Mouse (Mus musculus): ENCODE results near the gene Ptpra. TPM values are rescaled to one million over a fixed set of nuclear protein-coding genes. Genes with fewer than 3 reads are reported as not detected.
"Not testable (repeated sequence)": the region's sequence is repeated elsewhere in the genome, so short reads cannot be mapped to it uniquely, and the experiment has no call there.

Gene Ptpra
- polyA plus RNA-seq, 1 experiment from 2014 or later, result 95.1 TPM

DNA sequence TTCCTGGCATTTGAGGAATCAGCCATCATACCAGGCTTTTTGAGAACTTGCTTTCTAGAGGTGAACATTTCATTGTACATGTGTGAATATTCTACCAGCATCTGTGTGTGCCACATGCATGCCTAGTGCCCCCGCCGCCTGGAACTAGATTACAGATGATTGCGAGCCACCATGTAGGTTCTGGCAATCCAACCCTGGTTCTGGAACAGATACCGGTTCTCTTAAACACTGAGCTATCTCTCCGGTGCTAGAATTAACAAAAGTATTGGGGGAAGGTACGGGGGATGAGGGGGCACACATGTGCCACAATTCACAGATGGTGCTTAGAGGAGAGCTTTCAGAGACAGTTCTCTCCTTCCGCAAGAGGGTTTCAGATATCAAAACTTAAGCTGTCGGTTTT, 63.8 kb downstream of the Ptpra start:
- H3K4me1 ChIP-seq (replicated peaks; ENCODE audit: control insufficient read depth, insufficient read depth, low read length), result no peaks in the 10 kb centered on the region
- H3K27ac ChIP-seq (ENCODE audit: low read depth), result no peak overlapping the region
- H3K9ac ChIP-seq (ENCODE audit: low read length), result no peak overlapping the region
- H3K9me3 ChIP-seq (ENCODE audit: control insufficient read depth, low read length), result no peaks in the 10 kb centered on the region
- 92% methylated on average over 8 of the region's 8 CpGs for WGBS
- DNase-seq (ENCODE audit: low spot score) (no peak), ATAC-seq (replicated peaks; ENCODE audit: low FRiP score, low TSS enrichment, low read depth) (no peak)
- H3K4me3 ChIP-seq (ENCODE audit: low read depth, low read length), result no peak overlapping the region
- no peaks in the 10 kb centered on the region for H3K27me3 ChIP-seq (replicated peaks; ENCODE audit: control insufficient read depth, insufficient read depth, low read length)
- peaks cover 32% of the 10 kb centered on the region for H3K36me3 ChIP-seq (ENCODE audit: control insufficient read depth, insufficient read depth, low read length)
- H3K4me2 ChIP-seq (ENCODE audit: low read length), result no peak overlapping the region

DNA sequence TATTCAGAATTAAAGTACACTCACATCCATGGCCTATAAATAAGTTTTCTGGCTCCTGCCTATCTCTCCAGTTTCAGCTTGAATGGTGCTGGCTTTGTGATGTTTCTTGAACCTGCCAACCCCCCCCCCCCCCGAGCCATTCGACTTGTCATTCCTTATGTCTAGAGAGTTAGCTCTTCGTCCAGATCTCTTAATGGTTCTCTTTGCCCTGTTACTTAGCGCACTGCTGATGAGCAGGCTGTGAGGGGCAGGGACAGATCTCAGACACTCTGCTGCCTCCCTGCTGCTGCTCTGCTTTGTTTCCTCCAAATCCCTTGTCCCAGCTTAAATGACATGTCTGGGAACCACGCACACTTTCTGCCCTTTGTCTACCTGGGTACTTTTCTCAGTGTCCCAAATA, 65.7 kb downstream of the Ptpra start:
- DNase-seq (ENCODE audit: low spot score) (no peak), ATAC-seq (replicated peaks; ENCODE audit: low FRiP score, low TSS enrichment, low read depth) (no peak)
- Histone ChIP-seq H3K4me2 (ENCODE audit: low read length) (no peak overlapping the region), H3K27me3 (replicated peaks; ENCODE audit: control insufficient read depth, insufficient read depth, low read length) (no peaks in the 10 kb centered on the region), H3K9ac (ENCODE audit: low read length) (no peak overlapping the region), H3K27ac (ENCODE audit: low read depth) (no peak overlapping the region), H3K4me3 (ENCODE audit: low read depth, low read length) (no peak overlapping the region), H3K4me1 (replicated peaks; ENCODE audit: control insufficient read depth, insufficient read depth, low read length) (no peaks in the 10 kb centered on the region), H3K9me3 (ENCODE audit: control insufficient read depth, low read length) (no peaks in the 10 kb centered on the region), H3K36me3 (ENCODE audit: control insufficient read depth, insufficient read depth, low read length) (peaks cover 46% of the 10 kb centered on the region)
- WGBS, result 76% methylated on average over 5 of the region's 5 CpGs

DNA sequence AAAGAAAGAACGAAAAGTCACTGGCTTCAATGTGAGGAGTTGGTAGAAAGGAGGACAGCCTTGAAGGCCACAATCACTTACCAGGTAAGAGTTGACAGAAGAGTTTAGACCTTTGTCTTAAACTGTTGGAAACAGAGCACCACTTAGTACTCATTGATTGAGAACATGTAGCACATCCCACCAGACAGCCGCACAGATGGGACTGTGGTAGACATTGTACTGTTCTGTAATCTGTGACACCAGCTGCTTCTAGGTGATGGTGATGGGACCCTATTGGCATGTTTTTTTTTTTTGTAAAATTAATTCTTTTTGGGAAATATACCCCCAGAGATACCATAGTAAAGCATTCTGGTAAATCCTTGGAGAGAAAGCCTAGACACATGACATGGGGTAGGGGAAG, 71.8 kb downstream of the Ptpra start:
- DNase-seq (ENCODE audit: low spot score) (no peak), ATAC-seq (replicated peaks; ENCODE audit: low FRiP score, low TSS enrichment, low read depth) (no peak)
- no peak overlapping the region for H3K4me3 ChIP-seq (ENCODE audit: low read depth, low read length)
- no peak overlapping the region for H3K27ac ChIP-seq (ENCODE audit: low read depth)
- no peaks in the 10 kb centered on the region for H3K9me3 ChIP-seq (ENCODE audit: control insufficient read depth, low read length)
- no peaks in the 10 kb centered on the region for H3K27me3 ChIP-seq (replicated peaks; ENCODE audit: control insufficient read depth, insufficient read depth, low read length)
- no peak overlapping the region for H3K4me2 ChIP-seq (ENCODE audit: low read length)
- H3K36me3 ChIP-seq (ENCODE audit: control insufficient read depth, insufficient read depth, low read length), result peaks cover 81% of the 10 kb centered on the region
- no peak overlapping the region for H3K9ac ChIP-seq (ENCODE audit: low read length)
- 92% methylated on average over 2 of the region's 2 CpGs for WGBS
- H3K4me1 ChIP-seq (replicated peaks; ENCODE audit: control insufficient read depth, insufficient read depth, low read length), result no peaks in the 10 kb centered on the region

DNA sequence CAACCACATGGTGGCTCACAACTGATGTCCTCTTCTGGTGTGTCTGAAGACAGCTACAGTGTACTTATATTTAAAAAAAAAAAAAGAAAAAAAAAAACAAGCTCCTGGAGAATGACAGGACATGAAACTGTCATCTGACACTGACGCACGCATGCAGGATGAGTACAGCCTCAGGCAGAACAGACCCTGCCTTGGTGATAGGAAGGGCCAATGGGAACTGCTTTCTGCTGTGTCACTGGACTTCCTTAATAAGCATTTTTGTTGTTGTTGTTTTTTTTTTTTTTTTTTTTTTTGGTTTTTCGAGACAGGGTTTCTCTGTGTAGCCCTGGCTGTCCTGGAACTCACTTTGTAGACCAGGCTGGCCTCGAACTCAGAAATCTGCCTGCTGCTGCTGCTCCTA, 75.4 kb downstream of the Ptpra start:
- not testable (repeated sequence) for H3K4me2 ChIP-seq (ENCODE audit: low read length); ATAC-seq (replicated peaks; ENCODE audit: low FRiP score, low TSS enrichment, low read depth); H3K4me1 ChIP-seq (replicated peaks; ENCODE audit: control insufficient read depth, insufficient read depth, low read length); H3K9ac ChIP-seq (ENCODE audit: low read length); H3K4me3 ChIP-seq (ENCODE audit: low read depth, low read length); H3K27me3 ChIP-seq (replicated peaks; ENCODE audit: control insufficient read depth, insufficient read depth, low read length); H3K27ac ChIP-seq (ENCODE audit: low read depth); DNase-seq (ENCODE audit: low spot score); H3K9me3 ChIP-seq (ENCODE audit: control insufficient read depth, low read length)
- 90% methylated on average over 3 of the region's 4 CpGs for WGBS
- H3K36me3 ChIP-seq (ENCODE audit: control insufficient read depth, insufficient read depth, low read length), result peaks cover 70% of the 10 kb centered on the region

GRCm38 (mm10) chr2:130528457-130528856, 78.4 kb downstream of the Ptpra start:
- Histone ChIP-seq H3K4me1 (replicated peaks; ENCODE audit: control insufficient read depth, insufficient read depth, low read length) (no peaks in the 10 kb centered on the region), H3K36me3 (ENCODE audit: control insufficient read depth, insufficient read depth, low read length) (peaks cover 68% of the 10 kb centered on the region), H3K4me3 (ENCODE audit: low read depth, low read length) (no peak overlapping the region), H3K4me2 (ENCODE audit: low read length) (no peak overlapping the region), H3K9ac (ENCODE audit: low read length) (no peak overlapping the region), H3K9me3 (ENCODE audit: control insufficient read depth, low read length) (no peaks in the 10 kb centered on the region), H3K27me3 (replicated peaks; ENCODE audit: control insufficient read depth, insufficient read depth, low read length) (no peaks in the 10 kb centered on the region), H3K27ac (ENCODE audit: low read depth) (no peak overlapping the region)
- DNase-seq (ENCODE audit: low spot score) (no peak), ATAC-seq (replicated peaks; ENCODE audit: low FRiP score, low TSS enrichment, low read depth) (no peak)
- whole genome bisulfite sequencing, result 85% methylated on average over 6 of the region's 6 CpGs

- H3K4me3 ChIP-seq (ENCODE audit: low read depth, low read length), result no peak overlapping the region
- 90% methylated on average over 2 of the region's 2 CpGs for WGBS
- no peak overlapping the region for H3K4me2 ChIP-seq (ENCODE audit: low read length)
- H3K4me1 ChIP-seq (replicated peaks; ENCODE audit: control insufficient read depth, insufficient read depth, low read length), result no peaks in the 10 kb centered on the region
- no peaks in the 10 kb centered on the region for H3K9me3 ChIP-seq (ENCODE audit: control insufficient read depth, low read length)
- DNase-seq (ENCODE audit: low spot score) (no peak), ATAC-seq (replicated peaks; ENCODE audit: low FRiP score, low TSS enrichment, low read depth) (no peak)
- H3K27me3 ChIP-seq (replicated peaks; ENCODE audit: control insufficient read depth, insufficient read depth, low read length), result no peaks in the 10 kb centered on the region
- no peak overlapping the region for H3K9ac ChIP-seq (ENCODE audit: low read length)
- H3K36me3 ChIP-seq (ENCODE audit: control insufficient read depth, insufficient read depth, low read length), result peaks cover 70% of the 10 kb centered on the region
- H3K27ac ChIP-seq (ENCODE audit: low read depth), result no peak overlapping the region
These were observed 79.2 kb downstream of the Ptpra start for GRCm38 (mm10) chr2:130529290-130529689.

DNA sequence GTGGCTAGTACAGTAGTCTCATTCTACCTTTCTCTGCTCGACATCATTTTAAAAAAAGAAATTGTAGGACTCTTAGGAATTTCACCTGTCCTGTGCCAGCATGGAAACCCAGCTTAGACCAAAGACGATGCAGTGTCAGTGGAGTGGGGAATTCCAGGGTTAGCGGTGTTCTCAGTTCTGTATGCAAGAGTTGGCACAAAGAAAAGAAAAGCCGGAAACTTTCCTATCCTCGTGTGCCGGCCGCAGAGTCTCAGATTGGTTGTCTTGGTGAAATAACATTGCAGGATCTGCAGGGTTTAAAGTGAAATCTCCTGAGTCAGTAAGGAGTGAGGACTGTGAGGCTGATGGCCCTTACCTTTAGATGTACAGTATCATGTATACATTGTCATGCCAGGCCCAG, 79.8 kb downstream of the Ptpra start:
- ATAC-seq (replicated peaks; ENCODE audit: low FRiP score, low TSS enrichment, low read depth), result no peak
- WGBS, result 93% methylated on average over 7 of the region's 7 CpGs
- no peak overlapping the region for H3K4me3 ChIP-seq (ENCODE audit: low read depth, low read length)

DNA sequence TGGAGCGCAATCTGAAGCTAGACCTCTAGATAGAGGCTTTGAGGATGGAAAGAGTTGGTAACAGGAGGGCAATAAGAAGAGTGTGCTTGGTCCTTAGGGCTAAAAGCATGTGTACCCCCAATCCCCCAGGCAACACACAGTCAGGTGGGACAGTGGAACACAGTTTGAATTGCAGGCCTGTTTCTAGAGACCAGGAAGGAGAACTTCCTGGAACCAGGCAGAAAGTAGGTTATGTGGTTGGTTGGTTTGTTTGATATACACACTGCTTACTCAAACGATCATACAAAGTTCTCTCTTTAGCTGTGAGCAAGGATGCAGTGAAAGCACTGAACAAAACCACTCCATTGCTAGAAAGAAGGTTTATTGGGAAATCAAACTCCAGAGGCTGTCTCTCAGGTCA, 82.1 kb downstream of the Ptpra start:
- Histone ChIP-seq H3K9ac (ENCODE audit: low read length) (no peak overlapping the region), H3K4me2 (ENCODE audit: low read length) (no peak overlapping the region), H3K4me1 (replicated peaks; ENCODE audit: control insufficient read depth, insufficient read depth, low read length) (no peaks in the 10 kb centered on the region), H3K36me3 (ENCODE audit: control insufficient read depth, insufficient read depth, low read length) (peaks cover 64% of the 10 kb centered on the region), H3K27me3 (replicated peaks; ENCODE audit: control insufficient read depth, insufficient read depth, low read length) (no peaks in the 10 kb centered on the region), H3K27ac (ENCODE audit: low read depth) (no peak overlapping the region), H3K9me3 (ENCODE audit: control insufficient read depth, low read length) (no peaks in the 10 kb centered on the region), H3K4me3 (ENCODE audit: low read depth, low read length) (no peak overlapping the region)
- DNase-seq (ENCODE audit: low spot score) (no peak), ATAC-seq (replicated peaks; ENCODE audit: low FRiP score, low TSS enrichment, low read depth) (no peak)
- WGBS, result 72% methylated on average over 2 of the region's 2 CpGs

More for the DNA sequence above, 79.8 kb downstream of the Ptpra start:
- Histone ChIP-seq H3K27me3 (replicated peaks; ENCODE audit: control insufficient read depth, insufficient read depth, low read length) (no peaks in the 10 kb centered on the region), H3K36me3 (ENCODE audit: control insufficient read depth, insufficient read depth, low read length) (peaks cover 70% of the 10 kb centered on the region), H3K9ac (ENCODE audit: low read length) (no peak overlapping the region), H3K27ac (ENCODE audit: low read depth) (no peak overlapping the region), H3K4me1 (replicated peaks; ENCODE audit: control insufficient read depth, insufficient read depth, low read length) (no peaks in the 10 kb centered on the region), H3K9me3 (ENCODE audit: control insufficient read depth, low read length) (no peaks in the 10 kb centered on the region), H3K4me2 (ENCODE audit: low read length) (no peak overlapping the region)
- no peak for DNase-seq (ENCODE audit: low spot score)

GRCm38 (mm10) chr2:130535017-130535416, 84.9 kb downstream of the Ptpra start:
- Histone ChIP-seq H3K4me1 (replicated peaks; ENCODE audit: control insufficient read depth, insufficient read depth, low read length) (no peaks in the 10 kb centered on the region), H3K4me3 (ENCODE audit: low read depth, low read length) (no peak overlapping the region), H3K4me2 (ENCODE audit: low read length) (no peak overlapping the region), H3K9me3 (ENCODE audit: control insufficient read depth, low read length) (no peaks in the 10 kb centered on the region), H3K27me3 (replicated peaks; ENCODE audit: control insufficient read depth, insufficient read depth, low read length) (no peaks in the 10 kb centered on the region), H3K27ac (ENCODE audit: low read depth) (no peak overlapping the region), H3K36me3 (ENCODE audit: control insufficient read depth, insufficient read depth, low read length) (peaks cover 65% of the 10 kb centered on the region), H3K9ac (ENCODE audit: low read length) (no peak overlapping the region)
- no peak for ATAC-seq (replicated peaks; ENCODE audit: low FRiP score, low TSS enrichment, low read depth)
- DNase-seq (ENCODE audit: low spot score), result no peak
- WGBS, result 97% methylated on average over 6 of the region's 6 CpGs
